Mouse (Mus musculus) left cerebral cortex, adult 2 months (tissue): ENCODE results near the gene Olfr523. TPM values are rescaled to one million over a fixed set of nuclear protein-coding genes. Genes with fewer than 3 reads are reported as not detected.
"Not testable (repeated sequence)": the region's sequence is repeated elsewhere in the genome, so short reads cannot be mapped to it uniquely, and the experiment has no call there.

Experiments
- DNase-seq, 2 experiments: peaks; one replicate each; pipeline ENCODE4 v3.0.0; 2021 to 2022; ENCODE audit warnings: low spot score in 2 of 2, mixed read lengths in 1 of 2; ENCODE audit errors: extremely low spot score in 1 of 2
- H3K27ac ChIP-seq: fragments of 200-600 bp; 2 replicates; pipeline ENCODE4 v1.8.1; 2022
- H3K4me3 ChIP-seq: fragments of 200-600 bp; 2 replicates; pipeline ENCODE4 v1.8.1; 2022
- CTCF ChIP-seq: fragments of 200-600 bp; IDR thresholded peaks from 2 replicates; pipeline ENCODE4 v1.8.1; 2022; ENCODE audit warnings: antibody characterized with exemption, mild to moderate bottlenecking, moderate library complexity
- intact Hi-C: fragments of 180-260 bp; cut with DNase I; formaldehyde crosslinking; loops from one replicate; pipeline ENCODE4 v1.15.1; 2025
- long read RNA-seq, 2 experiments: library from polyadenylated mRNA; stranded (forward); transcript quantifications; one replicate each; pipeline ENCODE4 v2.0.0; 2021; ENCODE audit warnings: borderline mapping rate in 2 of 2
- total RNA-seq, 2 experiments: library from RNA; stranded (reverse); gene quantifications; 2 replicates each; pipeline ENCODE4 v1.2.3; 2021

Olfr523 gene
- under 1 TPM; 0.12 to 0.14 TPM for total RNA-seq
- long read RNA-seq, experiment 1, result 0 reads
- long read RNA-seq, experiment 2, result 0 reads

- DNase-seq, result no peak
- intact Hi-C loops, result no loop called here
- no peak for TF ChIP-seq CTCF
- H3K27ac ChIP-seq, result no peak within 1 kb of the TSS
- no peak within 1 kb of the TSS for H3K4me3 ChIP-seq
Observed at GRCm38 (mm10) chr7:140172936-140173335, at the start of gene Olfr523. Gene Olfr523, plus strand, starts transcription at chr7:140173217.

GRCm38 (mm10) chr7:140124382-140124781, 48.6 kb upstream of the Olfr523 start:
- TF ChIP-seq CTCF, result no peak
- no peak overlapping the region for H3K27ac ChIP-seq
- no peak for DNase-seq
- intact Hi-C loops, result no loop called here
- H3K4me3 ChIP-seq, result no peak overlapping the region

- H3K4me3 ChIP-seq, result peak overlapping the region; percentile 97
- peak overlapping the region; percentile 84 for H3K27ac ChIP-seq
- DNase-seq, result peak; percentile 84 to 88
- TF ChIP-seq CTCF, result no peak
- intact Hi-C loops, result loop anchor here (1.0 kb wide), 1 partner anchor 23 kb away; the partner anchor contains the start of gene Fuom
Observed at GRCm38 (mm10) chr7:140125278-140126021, 47.6 kb upstream of the Olfr523 start.

GRCm38 (mm10) chr7:140126022-140126350, 47.0 kb upstream of the Olfr523 start:
- peak overlapping the region; percentile 84 for H3K27ac ChIP-seq
- TF ChIP-seq CTCF, result no peak
- intact Hi-C loops, result no loop called here
- DNase-seq, result no peak
- H3K4me3 ChIP-seq, result peak overlapping the region; percentile 97

GRCm38 (mm10) chr7:140126934-140127333, 46.1 kb upstream of the Olfr523 start:
- Histone ChIP-seq H3K27ac (no peak overlapping the region), H3K4me3 (no peak overlapping the region)
- intact Hi-C loops, result no loop called here
- DNase-seq, result no peak
- no peak for TF ChIP-seq CTCF

- intact Hi-C loops, result no loop called here
- no peak for TF ChIP-seq CTCF
- DNase-seq, result no peak
- no peak overlapping the region for H3K27ac ChIP-seq
- H3K4me3 ChIP-seq, result no peak overlapping the region
Observed at GRCm38 (mm10) chr7:140127911-140128310, 45.1 kb upstream of the Olfr523 start.

- H3K27ac ChIP-seq, intact Hi-C loops, DNase-seq, H3K4me3 ChIP-seq: not testable (repeated sequence)
Observed at GRCm38 (mm10) chr7:140132184-140132583, 40.8 kb upstream of the Olfr523 start.

GRCm38 (mm10) chr7:140134033-140134432, 39.0 kb upstream of the Olfr523 start:
- H3K27ac ChIP-seq, DNase-seq, H3K4me3 ChIP-seq, intact Hi-C loops: not testable (repeated sequence)

GRCm38 (mm10) chr7:140135106-140135770, 37.8 kb upstream of the Olfr523 start:
- Histone ChIP-seq H3K4me3 (no peak overlapping the region), H3K27ac (no peak overlapping the region)
- no peak for TF ChIP-seq CTCF
- intact Hi-C loops, result no loop called here
- no peak for DNase-seq

- intact Hi-C loops, result loop anchor here (1.0 kb wide), 1 partner anchor 35 kb away; the partner anchor contains the start of gene Fuom
- Histone ChIP-seq H3K4me3 (peak within 1 kb of the TSS; percentile 80), H3K27ac (peak within 1 kb of the TSS; percentile 96)
- TF ChIP-seq CTCF, result no peak
- DNase-seq, result peak; percentile 97 to 98
Observed at GRCm38 (mm10) chr7:140137135-140138020, 35.6 kb upstream of the Olfr523 start, which contains the start of gene Mtg1. Gene Mtg1, plus strand, starts transcription at chr7:140137564.

GRCm38 (mm10) chr7:140138021-140138310, 35.1 kb upstream of the Olfr523 start:
- no peak for TF ChIP-seq CTCF
- intact Hi-C loops, result no loop called here
- no peak for DNase-seq
- Histone ChIP-seq H3K27ac (peak overlapping the region; percentile 96), H3K4me3 (peak overlapping the region; percentile 80)

GRCm38 (mm10) chr7:140141350-140141749, 31.7 kb upstream of the Olfr523 start:
- 0 out of 2 replicates have a peak overlapping the region, but pooled peaks have one; percentile 22 for H3K4me3 ChIP-seq
- TF ChIP-seq CTCF, result peak; percentile 78
- peak; percentile 48 to 57 for DNase-seq
- intact Hi-C loops, result loop anchor here (1.0 to 5.0 kb wide), 2 partner anchors 63 to 174 kb away; no protein-coding TSS in a partner anchor
- H3K27ac ChIP-seq, result no peak overlapping the region
